Mouse (Mus musculus) Muller cell, postnatal 12 days (primary cell): ENCODE measurements around the gene Gm28729.

Experiments used
- DNase-seq: peaks from one replicate; pipeline ENCODE4 v3.0.0-alpha.2; 2015; ENCODE audit errors: inconsistent ontology term

The Gm28729 gene

GRCm38 (mm10) chr9:96463708-96464107, 61.4 kb downstream of the Gm28729 start:
- DNase-seq: peak; percentile 69

GRCm38 (mm10) chr9:96461607-96462006, 63.5 kb downstream of the Gm28729 start:
- DNase-seq: no peak

DNA sequence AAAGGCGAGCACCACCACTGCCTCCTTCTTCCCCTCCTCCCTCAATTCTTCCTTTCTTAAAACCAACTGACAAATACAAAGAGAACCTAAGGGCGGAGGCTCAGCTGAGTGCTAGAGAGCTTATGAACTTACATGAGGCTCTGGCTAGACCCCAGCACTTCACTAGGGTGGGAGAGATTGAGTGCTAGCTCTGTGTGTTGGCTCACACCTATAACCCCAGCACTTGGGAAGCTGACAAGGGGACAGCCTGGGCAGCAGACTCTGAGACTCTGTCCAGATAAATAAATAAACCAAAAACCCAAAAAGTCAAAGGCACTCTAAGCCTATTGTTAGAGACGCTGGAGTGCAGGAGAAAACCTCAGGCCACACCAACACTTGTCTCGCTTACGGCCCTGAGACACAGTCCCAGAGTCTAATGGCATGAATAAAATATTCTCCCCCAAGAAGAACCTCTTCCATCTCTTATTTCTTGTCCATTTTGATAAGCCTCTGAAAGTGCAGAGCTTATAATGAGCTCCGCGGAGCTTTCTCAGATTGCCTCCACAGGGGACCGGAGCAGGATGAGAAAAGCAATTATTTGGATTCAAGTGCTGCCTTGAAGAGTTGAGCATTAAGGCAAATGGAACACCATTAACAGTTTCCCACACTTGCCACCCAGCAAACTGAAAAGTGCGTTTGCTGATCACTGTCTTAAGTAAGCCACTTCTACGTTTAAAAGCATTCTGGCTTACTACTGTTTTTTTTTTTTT, 64.8 kb downstream of the Gm28729 start:
- DNase-seq: no peak

GRCm38 (mm10) chr9:96455618-96456017, 69.4 kb downstream of the Gm28729 start:
- DNase-seq: no peak

- DNase-seq: no peak
Measured at GRCm38 (mm10) chr9:96452956-96453355, 72.1 kb downstream of the Gm28729 start.

GRCm38 (mm10) chr9:96450900-96451720, 74.0 kb downstream of the Gm28729 start:
- peak; percentile 32 for DNase-seq

GRCm38 (mm10) chr9:96449514-96449913, 75.5 kb downstream of the Gm28729 start:
- no peak for DNase-seq

GRCm38 (mm10) chr9:96445351-96445750, 79.7 kb downstream of the Gm28729 start:
- DNase-seq: peak; percentile 40

DNA sequence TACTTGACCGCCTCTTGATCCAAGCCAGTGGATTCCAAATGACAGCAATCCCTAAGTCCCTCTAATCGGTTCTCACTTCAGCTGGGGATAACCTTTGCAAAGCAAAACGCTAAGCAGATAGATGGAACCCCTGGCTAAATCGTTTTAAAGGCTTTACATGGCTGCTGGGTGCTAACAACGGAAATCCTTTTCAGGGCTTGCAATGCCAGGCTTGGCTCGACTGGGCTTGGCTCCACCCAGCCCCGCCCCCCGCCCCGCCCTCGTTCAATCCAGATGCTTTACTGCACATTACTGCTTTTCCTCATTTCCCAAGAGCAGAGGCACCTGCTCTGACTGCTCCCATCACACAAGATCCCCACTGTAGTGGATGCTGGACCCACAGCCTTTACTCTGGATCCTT, 83.0 kb downstream of the Gm28729 start:
- no peak for DNase-seq

GRCm38 (mm10) chr9:96438334-96438871, 86.7 kb downstream of the Gm28729 start:
- DNase-seq: no peak

GRCm38 (mm10) chr9:96437805-96438333, 87.2 kb downstream of the Gm28729 start:
- peak; percentile 81 for DNase-seq

DNA sequence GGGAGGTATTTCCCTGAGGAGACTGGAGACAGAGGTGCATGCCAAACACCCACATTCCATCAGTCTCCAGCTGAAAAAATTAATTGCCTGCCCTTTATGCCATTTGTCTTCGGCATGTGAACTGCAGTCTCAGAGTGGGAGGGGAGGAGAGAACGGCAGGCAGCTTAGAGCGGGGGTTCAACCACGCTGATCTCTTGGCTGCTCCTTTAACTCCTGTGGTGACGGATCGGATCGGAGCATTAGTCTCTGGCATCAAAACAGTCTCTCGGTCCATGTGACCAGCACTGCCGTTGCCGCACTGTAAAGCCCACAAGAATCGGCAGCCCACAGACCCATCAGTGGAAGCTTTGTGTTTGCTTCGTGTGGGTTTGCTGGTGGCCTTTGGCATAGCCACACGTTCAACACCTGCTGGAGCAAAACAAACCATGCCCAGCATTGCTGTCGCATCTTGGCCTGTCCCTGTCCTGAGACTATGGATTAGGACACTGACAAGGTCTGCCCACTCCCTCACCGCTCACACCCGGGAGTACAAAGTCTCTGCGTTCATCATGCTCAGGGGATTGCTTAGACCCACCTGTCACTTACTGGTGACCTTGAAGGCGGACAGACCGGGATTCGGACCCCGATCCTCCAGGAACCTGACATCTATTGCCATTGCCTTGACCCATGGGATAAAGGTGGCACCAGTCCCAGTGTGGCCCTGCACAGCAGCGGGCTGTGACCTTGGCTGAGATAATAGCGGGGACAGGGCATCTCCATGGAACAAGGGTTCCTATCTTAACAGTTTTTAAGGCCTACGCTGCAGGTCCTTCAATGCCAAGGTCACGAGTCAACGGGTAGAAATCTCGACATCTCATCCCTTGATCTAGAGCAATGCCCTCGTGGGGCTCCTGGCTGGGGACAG, 87.9 kb downstream of the Gm28729 start:
- DNase-seq: peak; percentile 82
